Mouse (Mus musculus): Measurements from ENCODE around the gene Hltf.

Hltf gene

GRCm38 (mm10) chr3:20147647-20148046 lies 90.0 kb downstream of the Hltf start:
- DNase-seq (ENCODE audit: low read depth): no peak

- DNase-seq (ENCODE audit: low read depth): no peak
These were observed 92.9 kb downstream of the Hltf start for GRCm38 (mm10) chr3:20150511-20150910.

GRCm38 (mm10) chr3:20151651-20152050 lies 94.0 kb downstream of the Hltf start:
- DNase-seq (ENCODE audit: low read depth): no peak

DNA sequence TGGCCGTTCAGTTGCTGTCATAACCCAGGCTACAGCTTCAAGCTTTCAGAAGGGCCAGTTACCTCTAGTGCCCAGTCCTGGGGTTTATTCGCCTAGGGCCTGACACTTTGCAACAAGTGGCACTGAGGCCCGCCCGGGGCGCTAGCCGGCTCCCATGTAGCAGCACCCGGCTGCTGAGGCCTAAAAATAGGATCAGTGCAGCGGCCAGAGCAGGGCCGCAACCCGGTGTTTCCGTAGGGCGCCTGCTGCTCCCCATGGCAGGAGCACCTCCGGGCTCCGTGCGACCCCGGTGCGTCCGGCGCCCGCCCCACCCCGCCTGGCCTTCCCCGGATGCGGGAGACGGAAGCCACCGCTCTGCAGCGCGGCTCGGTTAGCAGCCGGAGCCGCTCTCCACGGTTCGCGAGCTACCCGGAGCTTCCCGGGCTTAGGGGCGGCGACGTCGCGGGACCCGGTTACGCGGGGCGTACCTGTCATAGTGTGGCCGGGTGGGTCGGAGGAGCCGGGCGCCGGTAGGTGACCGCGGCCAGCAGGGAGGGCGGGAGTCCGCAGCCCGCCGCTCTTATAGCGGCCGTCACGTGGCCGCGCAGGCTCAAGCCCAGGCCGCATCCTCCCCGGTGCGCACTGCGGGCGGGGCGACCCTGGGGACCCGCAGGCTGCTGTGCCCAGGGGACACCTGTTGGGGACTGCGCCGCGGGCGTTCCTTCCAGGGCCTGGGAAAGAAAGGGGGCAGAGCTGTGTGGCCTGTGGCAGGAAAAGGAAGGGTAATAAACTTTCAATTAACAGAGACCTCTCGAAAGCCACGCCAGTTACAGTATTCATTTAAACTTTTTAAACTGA lies 97.1 kb downstream of the Hltf start, which contains the start of gene Gyg:
Gene Gyg (minus strand): TSS at position 787 of the 837 bp plus-strand sequence.
- peak; percentile 18 for DNase-seq (ENCODE audit: low read depth)

DNA sequence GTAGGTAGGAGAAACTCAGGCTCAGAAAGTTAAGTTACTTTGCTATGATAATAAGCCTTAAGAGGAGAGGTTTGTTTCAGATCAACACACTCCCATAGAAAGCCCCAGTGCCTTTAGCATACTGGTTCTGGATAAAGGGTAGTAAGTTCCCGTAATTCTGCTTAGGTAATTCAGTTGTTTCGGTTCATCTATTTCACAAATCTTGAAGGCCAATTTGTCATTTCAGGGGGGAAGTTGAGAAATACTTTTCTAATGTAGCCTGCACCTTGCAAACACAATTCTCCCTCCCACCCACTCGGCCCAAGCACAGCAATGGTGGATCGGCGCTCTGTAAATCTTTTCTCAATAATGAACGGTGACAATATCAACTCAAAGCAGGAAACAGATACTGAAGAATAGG lies 97.9 kb downstream of the Hltf start:
- peak; percentile 14 for DNase-seq (ENCODE audit: low read depth)

- no peak for DNase-seq (ENCODE audit: low read depth)
These were observed 109.9 kb downstream of the Hltf start for GRCm38 (mm10) chr3:20167487-20167886.
